Mouse (Mus musculus): ENCODE measurements at regions not wholly inside any gene's neighbourhood (a gene's known extent, or its start where the extent isn't known, plus 50 kb on each side); places are given as distances from the start of the nearest gene placed in this dataset.

DNA sequence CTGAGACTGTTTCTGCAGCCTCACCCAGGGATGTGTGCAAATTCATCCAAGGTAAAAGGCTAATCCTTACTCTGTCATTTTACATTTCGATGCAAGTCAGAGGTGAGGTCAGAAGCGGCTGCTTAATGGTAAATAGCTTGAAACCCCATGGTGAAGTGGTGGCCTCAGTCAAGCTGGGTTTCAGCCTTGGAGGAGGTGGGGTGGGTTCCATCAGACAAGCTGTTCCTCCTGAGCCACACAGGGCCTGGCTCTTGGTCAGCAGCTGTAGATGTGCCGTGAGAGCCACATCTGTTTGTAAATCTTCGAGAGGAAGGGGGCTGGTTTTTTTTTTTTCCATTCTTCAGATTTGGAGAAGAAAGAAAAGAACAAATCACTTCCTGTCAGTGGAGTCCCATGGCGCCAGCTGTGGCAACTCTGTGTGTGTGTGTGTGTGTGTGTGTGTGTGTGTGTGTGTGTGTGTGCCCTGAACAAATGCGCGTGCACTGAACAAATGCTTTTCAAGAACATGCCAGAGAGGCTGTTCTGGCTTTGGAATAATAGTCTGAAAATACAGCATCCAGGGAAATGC, 139.2 kb downstream of the Wdr11 start:
- no peak for TF ChIP-seq MAFK (IDR thresholded peaks at IDR 0.05; ENCODE audit: insufficient read depth, low read depth, low read length)
- no peak for TF ChIP-seq ZC3H11A (IDR thresholded peaks at IDR 0.05; ENCODE audit: borderline replicate concordance, low read depth, low read length)
- no peak for TF ChIP-seq ZNF384 (IDR thresholded peaks at IDR 0.05; ENCODE audit: low read depth, low read length)
- no peak for TF ChIP-seq CHD2 (IDR thresholded peaks at IDR 0.05; ENCODE audit: low read depth, low read length)
- TF ChIP-seq HCFC1 (IDR thresholded peaks at IDR 0.05; ENCODE audit: borderline replicate concordance, insufficient read depth, low read length) = no peak

Measured in ES-E14 (cell line).